Mouse (Mus musculus) telencephalon, adult 2 months (tissue): Measurements from ENCODE around the gene Akt2.

Experiments
- DNase-seq: peaks from one replicate; pipeline ENCODE4 v3.0.0-alpha.2; 2011; ENCODE audit warnings: low read depth, low spot score

Gene Akt2

DNA sequence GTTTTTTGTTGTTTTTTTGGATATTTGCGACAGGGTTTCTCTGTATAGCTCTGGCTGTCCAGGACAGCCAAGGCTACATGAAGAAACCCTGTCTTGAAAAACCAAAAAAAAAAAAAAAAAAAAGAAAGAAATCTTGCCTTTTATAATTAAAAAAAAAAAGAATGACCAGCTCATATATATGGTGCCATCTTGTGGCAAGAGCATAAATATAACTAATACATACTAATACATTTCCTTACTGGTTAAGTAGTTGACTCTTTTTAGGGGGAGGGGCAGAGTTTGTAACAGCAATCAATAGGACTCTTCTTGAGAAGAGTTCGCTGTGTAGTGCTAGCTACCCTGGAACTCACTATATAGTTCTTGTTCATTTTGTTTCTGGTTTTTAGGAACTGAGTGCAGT, 3.6 kb upstream of the Akt2 start:
- no peak for DNase-seq

DNA sequence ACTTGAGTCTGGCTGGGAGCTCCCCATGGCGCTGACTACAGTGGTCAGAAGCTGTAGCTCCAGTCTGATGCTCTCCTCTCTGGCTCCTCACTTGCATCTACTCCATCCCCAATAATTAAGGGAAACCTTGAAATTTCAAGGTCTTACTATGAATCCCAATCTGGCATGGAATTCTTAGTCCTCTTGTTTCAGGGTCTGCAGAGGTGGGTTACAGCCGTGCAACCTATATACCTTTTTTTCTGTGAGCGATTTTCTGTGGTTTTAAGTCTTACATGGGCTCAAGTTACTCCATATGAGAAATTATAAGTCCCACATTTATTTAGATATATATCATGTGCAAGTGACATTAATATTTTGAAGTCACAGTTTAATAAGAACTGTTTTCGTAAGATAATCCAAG, 1.3 kb upstream of the Akt2 start:
- no peak for DNase-seq

DNA sequence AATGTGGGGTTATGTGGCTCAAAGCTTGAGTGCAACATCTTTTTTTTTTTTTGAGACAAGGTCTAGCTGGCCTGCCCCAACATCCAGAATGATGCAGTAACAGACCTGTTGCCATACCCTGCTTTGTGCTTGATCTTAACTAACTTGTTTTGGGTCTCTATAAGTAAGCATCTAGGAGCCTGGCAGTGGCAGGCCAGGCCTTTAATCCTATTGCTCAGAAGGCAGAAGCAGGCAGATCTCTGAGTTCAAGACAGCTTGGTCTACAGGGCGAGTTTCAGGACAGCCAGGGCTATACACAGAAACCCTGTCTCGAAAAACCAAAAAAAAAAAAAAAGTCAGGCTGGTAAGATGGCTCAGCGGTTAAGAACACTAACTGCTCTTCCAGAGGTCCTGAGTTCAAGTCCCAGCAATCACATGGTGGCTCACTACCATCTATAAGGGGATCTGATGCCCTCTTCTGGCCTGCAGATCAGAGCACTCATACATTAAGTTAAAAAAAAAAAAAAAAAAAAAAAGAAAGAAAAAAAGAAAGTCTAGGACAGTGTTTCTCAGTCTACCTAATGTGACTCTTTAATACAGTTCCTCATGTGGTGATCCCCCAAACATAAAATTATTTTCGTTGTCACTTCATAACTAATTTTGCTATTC, 662 bp upstream of the Akt2 start:
- no peak for DNase-seq

DNA sequence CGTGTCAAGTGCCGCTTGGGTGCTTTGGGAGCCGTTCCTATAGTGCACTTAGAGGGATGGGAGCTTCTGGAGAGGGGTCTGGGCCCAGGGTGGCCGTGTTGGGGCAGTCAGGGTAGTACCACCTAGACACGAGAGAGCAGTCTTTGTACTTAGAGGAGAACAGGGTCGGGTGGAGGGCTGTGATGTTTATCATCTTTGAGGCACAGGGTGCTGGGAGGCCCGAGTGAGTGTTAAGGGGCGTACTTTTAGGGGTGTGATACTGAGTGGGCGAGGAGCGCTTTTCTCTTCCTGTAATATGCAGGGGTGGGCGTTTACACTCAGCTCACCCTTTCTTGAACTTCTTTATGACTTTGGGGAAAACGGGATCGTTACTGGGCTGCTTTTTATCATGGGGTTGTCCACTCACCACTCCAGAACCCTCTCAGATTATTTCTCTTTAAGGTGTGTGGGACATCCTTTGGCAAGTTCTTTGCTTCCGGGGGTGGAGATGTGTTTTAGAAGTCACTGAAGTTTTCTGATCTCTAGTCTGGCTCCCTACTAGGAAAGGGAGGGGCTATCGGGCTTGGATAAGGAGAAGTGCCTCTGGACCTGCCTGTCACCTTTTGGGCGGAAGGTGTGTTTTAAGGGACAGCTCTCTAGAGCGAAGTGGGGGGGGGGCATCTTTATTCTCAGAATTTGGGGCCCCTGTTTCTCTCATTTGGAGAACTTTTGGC, 1.0 kb downstream of the Akt2 start:
- DNase-seq = peak; percentile 53

DNA sequence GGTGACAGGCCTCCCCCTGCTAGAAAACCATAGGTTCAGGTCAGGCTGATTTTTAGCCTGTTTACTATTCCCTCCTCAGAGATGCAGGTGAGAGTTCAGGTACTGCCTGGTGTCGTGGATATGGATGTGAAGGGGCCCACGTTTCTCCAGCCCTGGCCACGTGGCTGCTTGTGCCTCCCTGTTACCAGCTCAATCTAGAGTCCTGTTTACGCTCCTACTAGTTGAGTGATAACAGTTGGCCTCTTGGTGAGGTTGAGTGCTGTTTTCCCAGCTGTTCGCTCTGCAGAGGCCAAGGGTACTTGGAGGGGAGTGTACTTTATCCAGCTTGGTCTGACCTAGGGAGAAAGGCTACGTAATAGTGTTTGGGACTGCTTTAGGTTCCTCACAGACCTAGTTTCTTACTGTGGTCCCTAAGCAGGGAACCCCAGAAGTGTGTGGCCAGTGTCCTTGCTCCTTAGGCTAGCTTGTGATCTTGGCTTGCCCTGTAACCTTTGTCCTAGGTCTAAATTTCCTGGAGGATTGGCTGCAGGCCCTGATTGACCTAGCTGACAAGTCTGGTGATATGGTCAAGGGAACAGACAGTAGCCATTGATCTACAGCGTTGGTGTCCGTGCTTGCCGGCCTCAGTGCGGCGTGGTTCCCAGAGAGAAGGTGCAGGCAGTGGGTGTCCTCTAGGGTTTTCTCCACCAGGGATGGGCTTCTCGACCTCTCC, 1.7 kb downstream of the Akt2 start:
- DNase-seq = no peak

DNA sequence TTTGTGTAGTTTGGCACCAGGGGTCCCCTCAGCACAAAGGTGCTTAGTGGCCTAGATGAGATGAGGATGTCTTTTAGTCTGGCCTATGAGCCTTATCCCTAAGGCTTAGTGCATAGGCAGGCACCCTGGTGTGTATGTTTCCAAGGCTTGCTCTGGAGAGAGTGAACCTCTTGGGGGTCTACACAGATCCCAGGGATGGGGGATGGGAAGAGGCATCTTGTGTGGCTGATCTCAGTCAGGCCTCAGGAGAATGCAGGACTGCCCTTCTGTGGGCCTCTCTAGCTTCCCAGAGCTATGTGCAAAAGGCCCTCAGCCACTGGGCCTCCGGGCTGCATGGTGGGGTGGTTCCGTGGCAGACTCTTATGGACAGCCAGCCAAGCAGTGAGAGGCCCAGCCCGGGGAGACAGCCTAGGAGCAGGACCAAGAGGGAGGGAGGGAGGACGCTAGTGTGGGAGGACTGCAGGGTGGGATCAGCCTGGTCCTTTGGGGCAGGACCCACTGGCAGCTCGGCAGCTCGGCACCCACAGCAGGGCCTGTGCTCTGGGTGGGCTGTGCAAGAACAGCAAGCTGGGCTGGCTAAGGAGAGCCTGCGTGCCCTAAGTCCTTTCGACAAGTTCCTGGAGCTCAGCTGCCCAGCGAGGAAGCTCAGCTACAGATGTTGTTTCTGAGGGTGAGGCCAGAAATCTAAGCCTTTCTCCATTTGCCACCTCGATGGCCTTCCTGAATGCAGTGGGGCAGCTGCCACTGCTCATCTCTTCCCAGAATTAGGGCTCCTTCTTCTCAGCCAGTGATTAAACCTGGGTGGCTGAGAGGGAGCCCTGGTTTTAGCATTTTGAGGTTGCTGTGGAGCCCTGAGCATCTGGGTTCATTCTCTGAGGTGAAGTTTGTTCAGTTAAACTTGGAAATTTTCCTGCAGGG, 5.5 kb downstream of the Akt2 start:
- DNase-seq = no peak

DNA sequence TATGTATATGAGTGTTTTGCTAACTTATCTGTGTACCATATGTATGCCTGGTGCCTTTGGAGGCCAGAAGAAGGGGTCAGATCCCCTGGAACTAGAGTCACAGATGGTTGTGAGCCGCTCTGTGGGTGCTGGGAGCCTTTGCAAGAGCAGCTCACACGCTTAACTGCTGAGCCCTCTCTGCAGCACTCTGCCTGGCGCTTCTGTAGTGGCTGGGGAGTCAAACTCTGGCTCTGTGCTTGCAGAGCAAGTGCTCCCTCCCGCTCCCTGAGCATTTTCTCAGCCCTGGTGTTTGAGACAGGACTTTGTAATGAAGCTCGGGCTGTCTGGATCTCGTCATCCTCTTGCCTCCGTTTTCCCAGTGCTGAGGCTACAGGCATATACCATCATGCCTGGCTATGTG, 6.7 kb downstream of the Akt2 start:
- no peak for DNase-seq

DNA sequence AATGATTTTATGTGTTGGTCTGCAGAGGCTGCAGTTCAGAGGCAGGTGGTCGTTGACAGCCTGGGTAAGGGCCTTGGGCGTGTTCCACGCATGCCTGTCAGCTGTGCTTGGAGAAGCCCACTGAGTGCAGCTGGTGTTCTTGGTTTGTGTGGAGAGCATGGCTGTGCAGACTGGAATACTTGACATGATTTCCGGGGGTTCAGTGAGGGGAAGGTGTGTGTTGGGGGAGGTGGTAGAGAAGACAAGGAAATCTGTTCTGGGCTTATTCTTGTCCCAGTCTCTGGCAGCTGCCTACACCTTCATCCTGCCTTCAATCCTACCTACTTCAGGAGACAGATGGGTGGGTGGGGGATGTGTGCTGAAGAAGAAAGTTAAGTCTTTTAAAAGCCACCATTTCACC, 10.3 kb downstream of the Akt2 start:
- peak; percentile 97 for DNase-seq

DNA sequence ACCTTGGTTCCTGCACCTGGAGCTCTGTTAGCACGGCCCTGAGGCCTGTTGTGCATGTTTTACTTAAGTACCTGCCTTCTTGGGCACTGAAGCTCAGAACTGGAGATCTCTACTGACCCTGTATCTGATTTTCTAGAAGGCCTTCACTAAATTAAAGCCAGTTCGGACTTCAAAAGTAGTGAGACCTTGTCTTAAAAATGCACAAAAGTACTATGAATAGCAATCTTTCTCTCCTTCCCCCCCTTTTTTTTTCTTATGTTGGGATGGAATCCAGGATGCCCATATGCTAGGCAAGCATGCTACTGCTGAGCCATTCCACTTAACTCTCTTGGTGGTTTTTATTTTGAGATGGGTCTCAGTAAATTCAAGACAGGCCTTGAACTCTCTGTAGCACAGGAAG, 10.8 kb downstream of the Akt2 start:
- peak; percentile 74 for DNase-seq

DNA sequence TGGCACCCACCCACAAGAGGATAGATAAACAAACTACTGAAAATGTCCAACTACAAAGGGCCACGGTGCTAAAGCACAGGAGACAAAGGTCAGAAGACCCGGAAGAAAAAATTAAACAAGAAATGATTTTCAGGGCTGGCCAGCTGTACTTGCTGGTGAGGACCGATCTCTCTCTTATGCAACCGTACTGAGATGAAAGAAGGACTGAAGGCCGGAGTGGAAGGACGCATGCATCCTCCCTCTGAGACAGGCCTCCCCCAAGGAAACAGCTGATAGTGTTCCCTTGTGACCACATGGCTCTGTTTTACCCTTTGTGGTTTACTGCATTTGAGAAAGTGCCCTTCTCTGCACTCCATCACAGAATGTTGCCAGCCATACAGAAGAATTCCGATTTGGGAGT, 11.5 kb downstream of the Akt2 start:
- DNase-seq = no peak

DNA sequence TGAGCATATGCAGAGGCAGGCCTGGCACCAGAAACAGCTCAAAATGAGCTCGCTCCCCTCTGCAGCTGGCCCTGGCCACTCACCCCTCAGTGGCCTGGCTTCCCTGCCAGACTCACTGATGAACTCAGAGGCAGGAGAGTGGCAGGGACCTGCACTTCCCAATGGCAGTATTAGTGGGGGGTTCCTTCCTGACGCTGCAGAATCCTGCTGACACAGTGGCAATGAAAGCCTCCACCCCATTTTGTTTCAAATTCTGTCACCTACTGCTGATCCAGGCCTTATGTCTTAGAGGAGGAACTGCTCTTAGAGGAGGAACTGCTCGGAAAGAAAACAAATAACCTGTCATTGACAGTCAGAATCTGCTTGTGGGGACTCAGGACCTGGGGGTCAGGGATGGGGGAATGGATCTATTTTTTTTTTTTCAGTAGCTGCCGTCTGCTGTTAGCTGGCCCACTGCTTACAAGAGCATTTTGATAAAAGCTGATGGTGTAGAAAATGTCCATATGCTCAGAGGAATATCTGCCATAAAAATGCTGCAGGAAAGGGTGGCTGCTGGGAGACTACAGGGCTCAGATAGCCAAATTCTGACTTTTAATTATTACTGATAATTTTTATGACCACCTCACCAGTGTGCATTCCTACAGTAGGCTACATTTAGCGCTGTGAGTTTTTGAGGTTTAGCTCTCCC, 13.5 kb downstream of the Akt2 start:
- DNase-seq = no peak

DNA sequence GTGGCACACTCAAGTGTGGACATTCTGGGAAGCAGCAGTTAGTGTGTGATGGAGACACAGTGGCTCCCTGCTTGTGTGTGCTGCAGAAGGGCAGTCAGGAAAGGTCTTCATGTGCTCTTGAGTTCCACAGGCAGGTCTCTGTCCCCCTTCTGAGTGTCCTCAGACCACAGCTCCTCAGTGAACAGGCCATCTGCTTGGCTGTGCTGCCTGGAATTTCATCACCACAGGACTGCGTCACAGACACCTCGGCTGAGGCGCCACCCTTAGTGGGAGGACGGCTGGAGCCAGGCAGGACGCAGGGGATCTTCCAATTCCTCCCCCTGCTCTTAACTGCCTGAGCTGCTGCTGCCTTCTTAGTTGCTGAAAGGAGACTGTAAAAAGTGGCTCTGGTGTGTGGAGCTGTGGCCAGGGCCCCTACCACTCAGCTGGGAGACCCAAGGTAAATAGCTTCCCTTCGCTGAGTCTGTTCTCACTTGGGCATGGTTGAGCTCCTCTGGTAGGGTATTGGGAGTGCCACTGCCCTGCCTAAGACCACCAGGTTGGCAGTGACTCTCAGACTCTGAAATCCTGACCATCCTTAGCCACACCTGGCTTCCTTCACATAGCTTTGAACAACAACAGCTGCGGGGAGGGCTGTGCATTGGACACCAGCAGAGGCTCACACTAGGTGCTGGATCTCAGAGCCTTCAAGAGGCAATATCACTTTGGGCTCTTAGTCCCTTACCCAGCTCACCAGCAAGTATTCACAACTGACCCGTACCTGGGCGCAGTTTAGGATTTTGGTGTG, 14.3 kb downstream of the Akt2 start:
- DNase-seq = peak; percentile 80

DNA sequence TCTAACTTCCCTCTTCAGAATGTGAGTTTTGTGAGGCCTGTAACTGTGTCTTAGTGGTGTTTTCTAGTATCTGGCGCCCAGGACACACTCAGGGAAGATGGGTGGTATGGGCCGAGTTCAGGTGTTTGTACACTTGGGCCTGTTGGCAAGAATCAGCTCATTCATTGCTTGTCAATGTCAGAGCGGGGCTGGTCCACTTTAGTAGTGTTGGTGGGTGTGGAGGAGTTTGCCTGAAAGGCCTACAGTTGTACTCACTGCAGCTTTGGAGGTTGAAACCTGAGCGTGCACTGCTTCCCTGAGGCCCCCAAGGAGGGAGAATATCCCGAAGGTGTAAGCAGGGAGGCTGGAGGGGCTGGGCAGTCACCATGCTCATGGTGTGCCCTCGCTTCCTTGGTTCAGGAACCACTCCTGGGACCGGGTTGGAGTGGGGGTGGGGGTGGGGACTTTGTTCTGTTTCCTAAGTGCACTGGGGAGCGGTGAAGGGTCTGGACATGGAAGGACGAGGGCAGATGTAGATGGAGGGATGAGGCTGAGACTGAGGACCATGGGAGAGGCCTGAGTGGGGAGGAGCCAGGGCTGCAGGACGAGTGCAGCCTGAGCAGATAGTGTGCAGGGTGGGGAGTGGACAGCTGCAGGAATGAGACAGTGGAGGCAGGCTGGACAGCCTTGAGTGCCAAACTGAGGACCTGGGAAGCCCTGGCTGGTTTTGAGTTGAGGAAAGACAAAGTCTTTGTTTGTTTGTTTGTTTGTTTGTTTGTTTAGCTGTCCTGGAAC, 15.3 kb downstream of the Akt2 start:
- no peak for DNase-seq

DNA sequence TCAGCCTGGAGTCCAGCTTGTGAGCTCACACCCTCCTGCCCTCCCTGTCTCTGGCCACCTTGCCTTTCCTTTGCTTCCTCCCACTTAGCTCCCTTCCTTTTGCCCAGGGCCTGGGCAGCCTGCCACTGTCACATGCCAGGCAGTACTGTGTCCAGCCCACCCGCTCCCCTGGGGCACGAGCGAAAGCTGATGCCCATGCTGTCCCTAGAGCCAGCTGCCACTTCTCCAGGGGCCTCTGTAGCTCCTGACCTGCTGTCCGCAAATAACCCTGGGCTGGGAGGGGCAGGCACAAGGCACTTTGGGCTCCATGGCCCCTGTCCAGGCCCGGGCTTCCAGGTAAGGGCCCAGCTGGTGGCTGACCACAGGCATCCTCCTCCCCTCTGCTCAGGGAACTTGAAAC, 16.2 kb downstream of the Akt2 start:
- no peak for DNase-seq

DNA sequence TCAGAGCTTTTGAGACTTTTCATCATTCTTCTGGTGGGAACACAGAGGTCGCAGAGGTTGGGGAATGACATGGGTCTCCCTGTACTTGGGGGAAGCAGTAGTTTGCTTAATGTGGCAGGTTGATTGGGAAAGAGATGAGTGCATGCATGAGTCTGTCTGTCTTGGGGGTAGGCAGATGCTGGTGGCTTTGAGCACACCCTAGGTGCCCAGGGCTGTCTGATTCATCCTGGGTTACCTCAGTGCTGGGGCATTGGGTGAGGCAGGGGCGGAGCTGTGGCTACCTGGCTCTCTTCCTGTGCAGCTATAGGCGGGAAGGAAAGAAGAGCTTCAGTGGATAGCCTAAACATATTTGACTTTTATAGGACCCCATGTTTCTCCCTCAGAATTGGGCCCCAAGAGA, 16.8 kb downstream of the Akt2 start:
- no peak for DNase-seq

DNA sequence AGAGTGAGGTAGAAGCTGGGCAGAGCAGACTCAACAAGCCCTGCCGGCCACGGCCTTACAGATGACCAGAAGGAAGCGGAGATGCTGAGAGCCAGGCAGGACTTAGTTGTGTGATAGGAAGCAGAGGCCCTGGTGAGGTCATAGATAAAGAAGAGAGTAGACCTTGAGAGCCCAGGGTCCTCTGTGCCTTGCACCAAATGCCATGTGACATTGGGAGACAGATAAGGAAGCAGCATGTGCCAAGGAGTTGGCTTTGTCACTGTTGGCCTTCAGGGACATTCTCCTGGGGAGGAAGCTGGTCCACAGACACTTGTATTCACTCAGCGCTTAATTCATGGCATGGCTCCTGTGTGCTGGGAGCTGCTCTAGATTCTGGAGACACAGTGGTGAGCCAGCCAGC, 17.9 kb downstream of the Akt2 start:
- DNase-seq = no peak

DNA sequence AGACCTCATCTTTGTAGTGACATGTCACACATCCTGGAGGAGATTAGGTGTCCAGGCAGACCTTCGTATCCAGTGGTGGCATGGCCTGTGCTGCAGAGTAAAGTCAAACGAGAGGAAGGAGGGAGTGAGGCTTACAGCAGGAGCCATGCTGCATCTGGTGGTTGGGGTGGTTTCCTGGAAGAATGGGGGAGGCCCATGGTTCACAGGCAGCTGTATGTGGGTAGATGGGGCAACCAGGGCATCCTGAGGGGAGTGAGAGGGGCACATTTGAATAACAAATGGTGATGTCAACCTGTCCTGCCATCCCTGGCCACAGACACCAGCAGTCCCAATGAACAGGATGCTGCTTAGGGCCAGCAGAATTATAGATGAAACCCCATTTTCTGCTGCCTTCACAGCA, 18.3 kb downstream of the Akt2 start:
- DNase-seq = no peak

DNA sequence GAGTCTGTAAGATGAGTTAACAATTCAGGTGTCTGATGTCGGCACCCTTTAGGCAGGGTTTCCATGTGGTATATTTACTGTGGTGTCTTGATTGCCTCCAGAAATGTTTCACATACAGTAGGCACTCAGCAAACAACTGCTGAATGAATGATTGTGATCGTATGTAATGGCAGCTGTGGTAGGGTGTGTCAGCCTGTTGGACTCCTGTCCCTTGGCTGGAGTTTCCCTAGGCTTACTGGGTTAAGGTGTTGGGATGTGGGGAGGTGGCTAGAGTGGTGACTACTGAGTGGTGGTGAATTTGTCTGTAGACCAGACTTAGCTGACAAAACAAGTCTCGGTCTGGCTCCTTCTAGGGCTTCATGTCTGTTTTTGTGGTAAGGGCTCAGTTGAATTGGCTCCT, 19.0 kb downstream of the Akt2 start:
- DNase-seq = no peak

DNA sequence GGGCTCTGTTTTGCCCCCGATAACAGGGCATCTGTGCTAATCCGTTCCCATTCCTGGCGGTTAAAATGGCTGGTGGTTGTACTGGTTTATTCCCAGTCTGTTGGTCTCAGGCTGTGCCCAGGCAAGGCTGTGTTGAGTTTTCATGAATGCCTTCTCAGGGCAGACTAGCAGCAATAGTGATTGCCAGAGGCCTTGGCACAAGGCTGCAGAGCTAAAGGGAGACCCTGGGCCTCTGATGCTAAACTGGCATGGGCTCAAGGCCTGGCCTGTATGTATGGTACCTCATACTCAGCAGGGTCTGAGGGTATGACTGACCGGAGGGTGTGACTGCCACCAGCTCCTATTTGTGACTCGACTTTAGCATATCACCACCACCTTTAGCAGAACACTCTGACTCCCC, 19.5 kb downstream of the Akt2 start:
- no peak for DNase-seq

DNA sequence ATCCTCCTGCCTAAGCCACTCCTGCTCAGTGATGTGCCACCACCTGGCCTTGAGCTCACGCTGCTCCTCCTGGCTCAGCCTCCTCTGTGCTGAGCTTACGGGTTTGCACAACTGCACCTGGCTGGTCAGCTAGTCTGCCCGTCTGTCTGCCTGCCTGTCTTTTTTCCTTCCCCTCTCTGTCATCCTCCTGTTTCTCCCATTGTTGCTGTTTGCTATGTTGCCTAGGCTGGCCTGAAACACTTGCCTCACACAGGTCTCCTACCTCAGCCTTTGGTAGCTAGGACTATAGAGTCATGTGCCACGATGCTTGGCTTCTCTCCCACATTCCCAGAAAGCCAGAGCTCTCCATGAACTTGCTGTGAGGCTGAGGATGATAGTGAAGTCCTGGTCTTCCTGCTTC, 21.6 kb downstream of the Akt2 start:
- DNase-seq = no peak
